Mouse (Mus musculus) olfactory bulb, adult 2 months (tissue): Measurements from ENCODE around the gene Cort.

ENCODE experiments used
- CTCF ChIP-seq: fragments of 200-500 bp; IDR thresholded peaks from 2 replicates; pipeline ENCODE4 v1.5.1; 2012; ENCODE audit warnings: low read depth, mild to moderate bottlenecking, low read length, moderate library complexity; ENCODE audit not compliant: insufficient read depth
- POLR2A ChIP-seq: fragments of 200-500 bp; IDR thresholded peaks from 2 replicates; pipeline ENCODE4 v1.6.1; 2012; ENCODE audit warnings: mild to moderate bottlenecking, low read depth, low read length, moderate library complexity; ENCODE audit not compliant: insufficient read depth

- TF ChIP-seq CTCF (no peak), POLR2A (no peak)
Measured at GRCm38 (mm10) chr4:149091364-149091763, 35.2 kb downstream of the Cort start.
